Mouse (Mus musculus) heart, postnatal 0 days (tissue): ENCODE measurements around the gene Abhd14b. TPM values are rescaled to one million over a fixed set of nuclear protein-coding genes. Genes with fewer than 3 reads are reported as not detected.

Source experiments
- ATAC-seq: fragments of 200-750 bp; cut with Nextera tagmentation; 2 replicates; pipeline ENCODE4 v1.8.0; 2017; ENCODE audit warnings: low read depth, moderate number of reproducible peaks, moderate library complexity; ENCODE audit not compliant: insufficient read depth
- DNase-seq: peaks from one replicate; pipeline ENCODE4 v3.0.0-alpha.2; 2016; ENCODE audit warnings: low spot score
- H3K27ac ChIP-seq: fragments of 300-500 bp; sonication (generic); 2 replicates; pipeline ENCODE4 v1.5.1; 2014; ENCODE audit warnings: low read depth, mild to moderate bottlenecking
- H3K27me3 ChIP-seq: fragments of 300-500 bp; sonication (generic); 2 replicates; pipeline ENCODE4 v1.6.1; 2014; ENCODE audit warnings: low read length, mixed read lengths; ENCODE audit not compliant: control insufficient read depth, insufficient read depth
- H3K36me3 ChIP-seq: fragments of 300-500 bp; sonication (generic); replicated peaks from 2 replicates; pipeline ENCODE4 v1.6.1; 2014; ENCODE audit warnings: low read length, mixed read lengths; ENCODE audit not compliant: control insufficient read depth, insufficient read depth
- H3K4me1 ChIP-seq: fragments of 300-500 bp; sonication (generic); 2 replicates; pipeline ENCODE4 v1.6.1; 2014; ENCODE audit warnings: antibody characterized with exemption; ENCODE audit not compliant: control insufficient read depth, insufficient read depth
- H3K4me2 ChIP-seq: fragments of 300-500 bp; sonication (generic); 2 replicates; pipeline ENCODE4 v1.6.1; 2014; ENCODE audit warnings: low read depth, mild to moderate bottlenecking, low read length, moderate library complexity
- H3K4me3 ChIP-seq: fragments of 300-500 bp; sonication (generic); 2 replicates; pipeline ENCODE4 v1.5.1; 2014; ENCODE audit warnings: low read depth, low read length
- H3K9ac ChIP-seq: fragments of 300-500 bp; sonication (generic); replicated peaks from 2 replicates; pipeline ENCODE4 v1.6.1; 2014; ENCODE audit warnings: low read depth, low read length, mixed read lengths
- H3K9me3 ChIP-seq: fragments of 300-500 bp; sonication (generic); replicated peaks from 2 replicates; pipeline ENCODE4 v1.6.1; 2016; ENCODE audit warnings: low read length; ENCODE audit not compliant: control insufficient read depth
- CTCF ChIP-seq: IDR thresholded peaks from 2 replicates; pipeline ENCODE4 v1.5.1; 2016; ENCODE audit warnings: antibody characterized with exemption, control low read depth, low read depth
- EP300 ChIP-seq: IDR thresholded peaks from 2 replicates; pipeline ENCODE4 v1.6.1; 2016; ENCODE audit warnings: antibody characterized with exemption, low read depth
- WGBS: fragments of 180-500 bp; shearing (Covaris S2); extraction: QIAGEN DNeasy Blood & Tissue Kit; methylation state at CpG from one replicate; pipeline ENCODE4 v1.1.7; 2014; 5-methylcytosine and 5-hydroxymethylcytosine counted together
- polyA plus RNA-seq: library from polyadenylated mRNA; unstranded; fragments of >200 nt; fragmentation: Nextera tagmentation; extraction: Ambion mirVana; gene quantifications from 2 replicates; pipeline ENCODE4 v1.2.1, GENCODE M21; 2015
- total RNA-seq: library from RNA; depleted of rRNA; stranded (reverse); fragments of >200 nt; gene quantifications from 2 replicates; pipeline ENCODE4 v1.2.3, GENCODE M21; 2014; ENCODE audit warnings: low replicate concordance; rRNA removed

Gene Abhd14b
- total and polyA plus RNA-seq, 2 experiments from 2014 or later = 5.3 to 46.8 TPM

GRCm38 (mm10) chr9:106501846-106502245, 54.6 kb downstream of the Abhd14b start:
- H3K4me1 ChIP-seq = no peaks in the 10 kb centered on the region
- TF ChIP-seq EP300 (no peak), CTCF (no peak)
- H3K9me3 ChIP-seq = no peaks in the 10 kb centered on the region
- no peak overlapping the region for H3K4me3 ChIP-seq
- no peaks in the 10 kb centered on the region for H3K36me3 ChIP-seq
- H3K27ac ChIP-seq = no peak overlapping the region
- 83% methylated on average over 22 of the region's 22 CpGs for WGBS
- H3K9ac ChIP-seq = no peak overlapping the region
- H3K27me3 ChIP-seq = no peaks in the 10 kb centered on the region
- no peak overlapping the region for H3K4me2 ChIP-seq
- DNase-seq (no peak), ATAC-seq (no peak)

Other genes starting within 250 kb of the Abhd14b start
- 7.5 and 22.8 TPM in 2 replicates for gene Ppm1m, start 247.7 kb upstream of the Abhd14b start, total RNA-seq
- 13.1 and 15.1 TPM in 2 replicates for gene Ppm1m, start 247.7 kb upstream of the Abhd14b start, polyA plus RNA-seq
- 92.1 and 105 TPM in 2 replicates for gene Twf2, start 244.4 kb upstream of the Abhd14b start, total RNA-seq
- gene Twf2, start 244.4 kb upstream of the Abhd14b start, polyA plus RNA-seq = 57.3 and 64.2 TPM in 2 replicates
- gene Tlr9, start 224.9 kb upstream of the Abhd14b start, total RNA-seq = not detected in 2 replicates
- gene Tlr9, start 224.9 kb upstream of the Abhd14b start, polyA plus RNA-seq = 0.04 and 0.05 TPM in 2 replicates
- 309 and 334 TPM in 2 replicates for gene Alas1, start 198.8 kb upstream of the Abhd14b start, total RNA-seq
- 385 and 421 TPM in 2 replicates for gene Alas1, start 198.8 kb upstream of the Abhd14b start, polyA plus RNA-seq
- 12.3 and 38.0 TPM in 2 replicates for gene Poc1a, start 166.4 kb upstream of the Abhd14b start, total RNA-seq
- 13.6 and 13.8 TPM in 2 replicates for gene Poc1a, start 166.4 kb upstream of the Abhd14b start, polyA plus RNA-seq
- gene Dusp7, start 78.8 kb upstream of the Abhd14b start, total RNA-seq = 46.9 and 47.7 TPM in 2 replicates
- gene Dusp7, start 78.8 kb upstream of the Abhd14b start, polyA plus RNA-seq = 9.1 and 10.3 TPM in 2 replicates
- 783 and 913 TPM in 2 replicates for gene Rpl29, start 18.0 kb upstream of the Abhd14b start, total RNA-seq
- 504 and 531 TPM in 2 replicates for gene Rpl29, start 18.0 kb upstream of the Abhd14b start, polyA plus RNA-seq
- 38.5 and 45.3 TPM in 2 replicates for gene Acy1, start 9.1 kb upstream of the Abhd14b start, total RNA-seq
- 19.0 and 20.1 TPM in 2 replicates for gene Acy1, start 9.1 kb upstream of the Abhd14b start, polyA plus RNA-seq
- 57.3 and 64.8 TPM in 2 replicates for gene Abhd14a, start 219 bp downstream of the Abhd14b start, total RNA-seq
- gene Abhd14a, start 219 bp downstream of the Abhd14b start, polyA plus RNA-seq = 45.8 and 47.1 TPM in 2 replicates
- 157 and 188 TPM in 2 replicates for gene Pcbp4, start 5.8 kb downstream of the Abhd14b start, total RNA-seq
- gene Pcbp4, start 5.8 kb downstream of the Abhd14b start, polyA plus RNA-seq = 40.9 and 44.1 TPM in 2 replicates
- gene Gpr62, start 18.5 kb downstream of the Abhd14b start, total RNA-seq = not detected in 2 replicates
- gene Gpr62, start 18.5 kb downstream of the Abhd14b start, polyA plus RNA-seq = 0.11 TPM in 1 of 2 replicates, not detected in the other
- 16.5 and 54.6 TPM in 2 replicates for gene Rrp9, start 28.5 kb downstream of the Abhd14b start, total RNA-seq
- gene Rrp9, start 28.5 kb downstream of the Abhd14b start, polyA plus RNA-seq = 17.6 and 21.0 TPM in 2 replicates
- gene Parp3, start 29.5 kb downstream of the Abhd14b start, total RNA-seq = 7.2 and 16.7 TPM in 2 replicates
- gene Parp3, start 29.5 kb downstream of the Abhd14b start, polyA plus RNA-seq = 2.8 and 2.9 TPM in 2 replicates
- not detected in 2 replicates for gene Iqcf1, start 52.5 kb downstream of the Abhd14b start, total RNA-seq
- gene Iqcf1, start 52.5 kb downstream of the Abhd14b start, polyA plus RNA-seq = not detected in 2 replicates
- gene Iqcf5, start 67.1 kb downstream of the Abhd14b start, total RNA-seq = not detected in 2 replicates
- gene Iqcf5, start 67.1 kb downstream of the Abhd14b start, polyA plus RNA-seq = not detected in 2 replicates
- gene Iqcf3, start 114.2 kb downstream of the Abhd14b start, total RNA-seq = not detected in 2 replicates
- gene Iqcf3, start 114.2 kb downstream of the Abhd14b start, polyA plus RNA-seq = not detected in 2 replicates
- not detected in 2 replicates for gene Iqcf4, start 123.5 kb downstream of the Abhd14b start, total RNA-seq
- not detected in 2 replicates for gene Iqcf4, start 123.5 kb downstream of the Abhd14b start, polyA plus RNA-seq
- not detected in 2 replicates for gene Iqcf6, start 179.1 kb downstream of the Abhd14b start, total RNA-seq
- gene Iqcf6, start 179.1 kb downstream of the Abhd14b start, polyA plus RNA-seq = not detected in 2 replicates
- not detected in 2 replicates for gene Grm2, start 208.6 kb downstream of the Abhd14b start, total RNA-seq
- gene Grm2, start 208.6 kb downstream of the Abhd14b start, polyA plus RNA-seq = not detected in 2 replicates
- gene Tex264, start 238.5 kb downstream of the Abhd14b start, total RNA-seq = 30.9 and 122 TPM in 2 replicates
- gene Tex264, start 238.5 kb downstream of the Abhd14b start, polyA plus RNA-seq = 44.6 and 47.9 TPM in 2 replicates